Mouse (Mus musculus) CH12.LX (cell line): ENCODE measurements around the gene Ntn1. TPM values are rescaled to one million over a fixed set of nuclear protein-coding genes. Genes with fewer than 3 reads are reported as not detected.

ENCODE experiments used
- DNase-seq: peaks from one replicate; pipeline ENCODE4 v3.0.0-alpha.2; 2013; ENCODE audit errors: extremely low read depth
- H3K27ac ChIP-seq: 2 replicates; pipeline ENCODE4 v1.5.1; 2012; ENCODE audit warnings: low read depth, mild to moderate bottlenecking, control low read depth, moderate library complexity; ENCODE audit not compliant: insufficient read depth
- H3K27me3 ChIP-seq: replicated peaks from 2 replicates; pipeline ENCODE3; 2012; ENCODE audit warnings: inconsistent platforms
- H3K36me3 ChIP-seq, 2 experiments: replicated peaks in 1 of 2; 2 replicates each; pipeline versions ENCODE3 to v1.6.1; 2012; ENCODE audit warnings: inconsistent platforms in 1 of 2, low read length in 1 of 2, mild to moderate bottlenecking in 1 of 2, mixed read lengths in 1 of 2, moderate library complexity in 1 of 2; ENCODE audit not compliant: control insufficient read depth in 1 of 2, insufficient read depth in 1 of 2
- H3K4me1 ChIP-seq, 2 experiments: 2 replicates each; pipeline ENCODE4 v1.6.1; 2012; ENCODE audit warnings: inconsistent platforms in 1 of 2, moderate library complexity in 1 of 2; ENCODE audit not compliant: insufficient read depth in 2 of 2, control insufficient read depth in 1 of 2
- H3K4me2 ChIP-seq: 2 replicates; pipeline ENCODE4 v1.6.1; 2012; ENCODE audit warnings: low read depth, mild to moderate bottlenecking, control low read depth; ENCODE audit not compliant: poor library complexity, insufficient read depth, severe bottlenecking
- H3K4me3 ChIP-seq, 3 experiments: fragments of 150-350 bp in 1 of 3; sonication (generic) in 1 of 3; replicated peaks in 1 of 3; 2 replicates each; pipeline versions ENCODE3 to v1.5.1; 2011 to 2012; ENCODE audit warnings: low read depth in 2 of 3, low read length in 2 of 3, mild to moderate bottlenecking in 2 of 3, moderate library complexity in 2 of 3, control low read depth in 1 of 3, improper control_type of control experiment in 1 of 3, inconsistent platforms in 1 of 3, mixed read lengths in 1 of 3; ENCODE audit not compliant: poor library complexity in 1 of 3
- H3K79me2 ChIP-seq: replicated peaks from 2 replicates; pipeline ENCODE4 v1.6.1; 2012; ENCODE audit warnings: mild to moderate bottlenecking, moderate library complexity; ENCODE audit not compliant: control insufficient read depth, poor library complexity, insufficient read depth, severe bottlenecking; ENCODE audit errors: extremely low read depth
- H3K9ac ChIP-seq: 2 replicates; pipeline ENCODE4 v1.6.1; 2012; ENCODE audit warnings: low read depth, mild to moderate bottlenecking, control low read depth, moderate library complexity; ENCODE audit not compliant: insufficient read depth
- H3K9me3 ChIP-seq: replicated peaks from 2 replicates; pipeline ENCODE3; 2012; ENCODE audit warnings: low read length, inconsistent platforms, mixed read lengths
- BHLHE40 ChIP-seq: IDR thresholded peaks from 2 replicates; pipeline ENCODE4 v1.6.1; 2011; ENCODE audit warnings: mild to moderate bottlenecking, low read depth, low read length, improper control_type of control experiment
- CHD1 ChIP-seq: IDR thresholded peaks from 2 replicates; pipeline ENCODE4 v1.6.1; 2012; ENCODE audit warnings: low read depth, low read length, improper control_type of control experiment, inconsistent platforms
- ELF1 ChIP-seq: IDR thresholded peaks from 2 replicates; pipeline ENCODE4 v1.6.1; 2014; ENCODE audit warnings: low read depth, mild to moderate bottlenecking, inconsistent platforms, low read length, improper control_type of control experiment
- HCFC1 ChIP-seq: IDR thresholded peaks from 2 replicates; pipeline ENCODE4 v1.6.1; 2012; ENCODE audit warnings: low read depth, mild to moderate bottlenecking, inconsistent platforms, low read length, improper control_type of control experiment
- JUN ChIP-seq: IDR thresholded peaks from 2 replicates; pipeline ENCODE4 v1.6.1; 2011; ENCODE audit warnings: low read depth, mild to moderate bottlenecking, low read length, improper control_type of control experiment, moderate library complexity; ENCODE audit not compliant: insufficient read depth
- JUND ChIP-seq: conservative IDR thresholded peaks from 2 replicates; pipeline ENCODE4 v1.6.1; 2011; ENCODE audit warnings: low read depth, low read length, improper control_type of control experiment
- KAT2A ChIP-seq: IDR thresholded peaks from 2 replicates; pipeline ENCODE4 v1.6.1; 2012; ENCODE audit warnings: low read length, improper control_type of control experiment, inconsistent platforms; ENCODE audit not compliant: insufficient replicate concordance
- MAFK ChIP-seq: IDR thresholded peaks from 2 replicates; pipeline ENCODE4 v1.6.1; 2011; ENCODE audit warnings: low read length, improper control_type of control experiment; ENCODE audit not compliant: insufficient replicate concordance
- MAX ChIP-seq: IDR thresholded peaks from 2 replicates; pipeline ENCODE4 v1.6.1; 2011; ENCODE audit warnings: low read length, improper control_type of control experiment
- MEF2A ChIP-seq: IDR thresholded peaks from 2 replicates; pipeline ENCODE4 v1.6.1; 2014; ENCODE audit warnings: low read depth, mild to moderate bottlenecking, inconsistent platforms, low read length, improper control_type of control experiment, borderline replicate concordance
- PAX5 ChIP-seq: IDR thresholded peaks from 2 replicates; pipeline ENCODE4 v1.6.1; 2012; ENCODE audit warnings: low read length, inconsistent platforms, mixed read lengths
- POLR2A ChIP-seq: IDR thresholded peaks from 2 replicates; pipeline ENCODE4 v1.6.1; 2011; ENCODE audit warnings: low read depth, mild to moderate bottlenecking, improper control_type of control experiment, low read length
- SMC3 ChIP-seq: IDR thresholded peaks from 2 replicates; pipeline ENCODE4 v1.6.1; 2011; ENCODE audit warnings: low read depth, low read length, improper control_type of control experiment
- TBP ChIP-seq: conservative IDR thresholded peaks from 2 replicates; pipeline ENCODE4 v1.6.1; 2011; ENCODE audit warnings: low read depth, low read length, improper control_type of control experiment
- UBTF ChIP-seq: IDR thresholded peaks from 2 replicates; pipeline ENCODE4 v1.6.1; 2012; ENCODE audit warnings: low read depth, mild to moderate bottlenecking, inconsistent platforms, low read length, improper control_type of control experiment, moderate library complexity
- USF2 ChIP-seq: conservative IDR thresholded peaks from 2 replicates; pipeline ENCODE4 v1.6.1; 2011; ENCODE audit warnings: low read depth, low read length, improper control_type of control experiment
- dilution Hi-C: fragments of 300-500 bp; cut with MboI; formaldehyde crosslinking; loops from 2 replicates; pipeline ENCODE4 v1.14.3; 2020; ENCODE audit warnings: low sequenced_read_pairs; ENCODE audit not compliant: extremely low pct_unique_long_range_greater_than_20kb, extremely low pct_ligation_motif_present
- in situ Hi-C: fragments of 300-500 bp; cut with MboI; formaldehyde crosslinking; loops from 3 replicates; pipeline ENCODE4 v1.14.3; 2019; ENCODE audit warnings: low sequenced_read_pairs, low pct_ligation_motif_present, low pct_unique_long_range_greater_than_20kb, mixed read lengths
- polyA plus RNA-seq: library from polyadenylated mRNA; unstranded; fragments of >175 nt; gene quantifications from 2 replicates; pipeline ENCODE4 v1.2.1, GENCODE M21; 2012; ENCODE audit warnings: low read depth; ENCODE audit not compliant: insufficient read length
- total RNA-seq, 2 experiments: library from RNA; depleted of rRNA; stranded (reverse); fragments of 300-350 nt in 1 of 2; fragments of >200 nt in 1 of 2; gene quantifications; 2 replicates each; pipeline ENCODE4 v1.2.3; 2012 to 2014

The Ntn1 gene
- total and polyA plus RNA-seq, 3 experiments, result 0.54 to 1.2 (median 0.59) TPM

- H3K36me3 ChIP-seq, result no peaks in the 10 kb centered on the region
- no peak overlapping the region for H3K9ac ChIP-seq
- no peak for DNase-seq
- dilution Hi-C loops (no loop called here), in situ Hi-C loops (no loop called here)
- H3K4me3 ChIP-seq, result no peak overlapping the region
- no peak overlapping the region for H3K27ac ChIP-seq
- H3K9me3 ChIP-seq, result no peaks in the 10 kb centered on the region
- peaks cover 14 to 18% of the 10 kb centered on the region in 2 experiments for H3K4me1 ChIP-seq
- H3K4me2 ChIP-seq, result no peak overlapping the region
- no peak for TF ChIP-seq PAX5
- TF ChIP-seq ELF1, result no peak
- TF ChIP-seq JUND, result no peak
- no peak for TF ChIP-seq KAT2A
- TF ChIP-seq USF2, result no peak
- TF ChIP-seq BHLHE40, result no peak
- TF ChIP-seq CHD1, result no peak
- TF ChIP-seq JUN, result no peak
- H3K79me2 ChIP-seq, result no peaks in the 10 kb centered on the region
- no peaks in the 10 kb centered on the region for H3K27me3 ChIP-seq
These were observed 26.5 kb upstream of the Ntn1 start for GRCm38 (mm10) chr11:68427083-68427570.

GRCm38 (mm10) chr11:68425492-68426315 lies 25.1 kb upstream of the Ntn1 start:
- Histone ChIP-seq H3K4me2 (no peak overlapping the region), H3K9me3 (no peaks in the 10 kb centered on the region), H3K4me1 (peaks cover 9 to 10% of the 10 kb centered on the region in 2 experiments)
- TF ChIP-seq POLR2A (no peak), MAX (no peak), PAX5 (no peak), TBP (no peak), MEF2A (no peak), BHLHE40 (no peak), SMC3 (no peak), HCFC1 (no peak), UBTF (no peak), MAFK (no peak), KAT2A (no peak), ELF1 (no peak), JUND (no peak)
- TF ChIP-seq, all 38 proteins: peak for 0
- Histone ChIP-seq H3K27me3 (no peaks in the 10 kb centered on the region), H3K9ac (no peak overlapping the region), H3K4me3 (no peak overlapping the region), H3K36me3 (no peaks in the 10 kb centered on the region), H3K27ac (no peak overlapping the region), H3K79me2 (no peaks in the 10 kb centered on the region)
- DNase-seq, result no peak
- dilution Hi-C loops (no loop called here), in situ Hi-C loops (no loop called here)
